Mouse (Mus musculus): ENCODE measurements around the gene Osbpl11. TPM values are rescaled to one million over a fixed set of nuclear protein-coding genes. Genes with fewer than 3 reads are reported as not detected.
"Not testable (repeated sequence)": the region's sequence is repeated elsewhere in the genome, so short reads cannot be mapped to it uniquely, and the experiment has no call there.

Gene Osbpl11
- total RNA-seq (2014; rRNA removed; ENCODE audit: low replicate concordance) (18.0 and 20.3 TPM in 2 replicates), polyA plus RNA-seq (2015; fragmentation: Nextera tagmentation; extraction: Ambion mirVana) (9.9 and 10.4 TPM in 2 replicates)

- H3K27ac ChIP-seq (ENCODE audit: low read depth): peak within 1 kb of the TSS; percentile 96
- H3K27me3 ChIP-seq (ENCODE audit: control insufficient read depth, insufficient read depth, low read length): no peaks in the 10 kb centered on the region
- no peaks in the 10 kb centered on the region for H3K36me3 ChIP-seq (replicated peaks; ENCODE audit: control insufficient read depth, insufficient read depth, low read length)
- ATAC-seq (ENCODE audit: insufficient read depth, low read depth): peak; percentile 95
- peak within 1 kb of the TSS; percentile 80 for H3K4me2 ChIP-seq (ENCODE audit: low read depth, low read length)
- H3K4me3 ChIP-seq (ENCODE audit: low read depth, low read length): peak within 1 kb of the TSS; percentile 90
- H3K9me3 ChIP-seq (replicated peaks; ENCODE audit: control insufficient read depth, low read length): no peaks in the 10 kb centered on the region
- H3K9ac ChIP-seq (replicated peaks; ENCODE audit: low read depth, low read length): peak within 1 kb of the TSS; percentile 94
- TF ChIP-seq EP300 (IDR thresholded peaks at IDR 0.05; ENCODE audit: low read depth) (peak; percentile 57; the same call in 1 of the 2 replicates), CTCF (IDR thresholded peaks at IDR 0.05; ENCODE audit: low read depth) (no peak)
- peaks cover 20% of the 10 kb centered on the region; the same call in 1 of the 2 replicates for H3K4me1 ChIP-seq (ENCODE audit: control insufficient read depth, insufficient read depth)
- DNase-seq (ENCODE audit: low spot score): peak; percentile 94
- WGBS: under 1% methylated on average over 21 of the region's 27 CpGs
Observed at GRCm38 (mm10) chr16:33184901-33185260, at the start of gene Osbpl11. Gene Osbpl11 (plus strand): TSS chr16:33185071.

DNA sequence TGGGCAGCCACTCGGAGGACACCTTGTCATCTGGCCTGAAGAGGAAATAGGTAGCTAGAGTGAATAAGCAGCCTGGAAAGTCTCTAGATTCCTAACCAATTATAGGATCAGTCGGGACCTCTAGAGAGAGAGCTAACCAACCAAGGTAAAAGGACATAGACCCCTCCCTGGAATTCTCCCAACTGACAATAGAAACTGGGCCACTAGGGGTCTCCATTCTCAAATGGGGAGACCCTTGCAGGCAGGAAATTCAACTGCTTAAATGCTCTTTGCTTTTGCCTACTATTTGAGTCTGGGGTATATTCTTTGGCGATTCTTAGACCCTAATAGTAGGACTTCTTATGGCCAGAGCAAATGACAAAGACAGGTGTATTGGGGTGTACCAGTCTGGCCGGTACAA is 49.7 kb upstream of the Osbpl11 start:
- DNase-seq (ENCODE audit: low spot score): no peak
- Histone ChIP-seq H3K4me2 (ENCODE audit: low read depth, low read length) (no peak overlapping the region), H3K9ac (replicated peaks; ENCODE audit: low read depth, low read length) (no peak overlapping the region), H3K36me3 (replicated peaks; ENCODE audit: control insufficient read depth, insufficient read depth, low read length) (no peaks in the 10 kb centered on the region), H3K4me1 (ENCODE audit: control insufficient read depth, insufficient read depth) (no peaks in the 10 kb centered on the region), H3K27ac (ENCODE audit: low read depth) (no peak overlapping the region), H3K4me3 (ENCODE audit: low read depth, low read length) (no peak overlapping the region), H3K9me3 (replicated peaks; ENCODE audit: control insufficient read depth, low read length) (no peaks in the 10 kb centered on the region), H3K27me3 (ENCODE audit: control insufficient read depth, insufficient read depth, low read length) (no peaks in the 10 kb centered on the region)
- no peak for ATAC-seq (ENCODE audit: insufficient read depth, low read depth)
- no peak for TF ChIP-seq EP300 (IDR thresholded peaks at IDR 0.05; ENCODE audit: low read depth)
- 0 out of 2 replicates have a peak, but pooled peaks have one; percentile 11 for TF ChIP-seq CTCF (IDR thresholded peaks at IDR 0.05; ENCODE audit: low read depth)
- 69% methylated on average over 4 of the region's 4 CpGs for WGBS

DNA sequence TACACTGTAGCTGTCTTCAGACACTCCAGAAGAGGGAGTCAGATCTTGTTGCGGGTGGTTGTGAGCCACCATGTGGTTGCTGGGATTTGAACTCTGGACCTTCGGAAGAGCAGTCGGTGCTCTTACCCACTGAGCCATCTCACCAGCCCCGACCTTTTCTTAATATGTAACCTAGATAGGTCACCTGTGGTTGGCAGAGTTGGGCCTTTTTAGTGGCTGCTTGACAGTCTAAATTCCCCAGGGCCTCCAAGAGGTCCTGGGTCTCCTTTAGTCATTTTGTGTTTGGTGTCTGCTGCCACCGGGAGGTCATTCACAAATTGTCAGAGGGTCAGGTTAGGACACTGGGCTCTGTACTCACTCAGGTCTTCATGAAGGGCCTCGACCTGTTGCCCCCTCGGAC is 45.8 kb upstream of the Osbpl11 start:
- not testable (repeated sequence) for H3K4me2 ChIP-seq (ENCODE audit: low read depth, low read length); ATAC-seq (ENCODE audit: insufficient read depth, low read depth); H3K4me3 ChIP-seq (ENCODE audit: low read depth, low read length); H3K9me3 ChIP-seq (replicated peaks; ENCODE audit: control insufficient read depth, low read length); H3K4me1 ChIP-seq (ENCODE audit: control insufficient read depth, insufficient read depth); H3K27me3 ChIP-seq (ENCODE audit: control insufficient read depth, insufficient read depth, low read length); H3K36me3 ChIP-seq (replicated peaks; ENCODE audit: control insufficient read depth, insufficient read depth, low read length); DNase-seq (ENCODE audit: low spot score); H3K9ac ChIP-seq (replicated peaks; ENCODE audit: low read depth, low read length); H3K27ac ChIP-seq (ENCODE audit: low read depth)
- WGBS: 76% methylated on average over 6 of the region's 7 CpGs

GRCm38 (mm10) chr16:33141758-33142280 is 43.1 kb upstream of the Osbpl11 start:
- TF ChIP-seq CTCF (IDR thresholded peaks at IDR 0.05; ENCODE audit: low read depth) (no peak), EP300 (IDR thresholded peaks at IDR 0.05; ENCODE audit: low read depth) (no peak)
- H3K36me3 ChIP-seq (replicated peaks; ENCODE audit: control insufficient read depth, insufficient read depth, low read length): no peaks in the 10 kb centered on the region
- no peaks in the 10 kb centered on the region for H3K27me3 ChIP-seq (ENCODE audit: control insufficient read depth, insufficient read depth, low read length)
- no peaks in the 10 kb centered on the region for H3K9me3 ChIP-seq (replicated peaks; ENCODE audit: control insufficient read depth, low read length)
- no peaks in the 10 kb centered on the region for H3K4me1 ChIP-seq (ENCODE audit: control insufficient read depth, insufficient read depth)
- WGBS: 77% methylated on average over 3 of the region's 3 CpGs
- H3K9ac ChIP-seq (replicated peaks; ENCODE audit: low read depth, low read length): no peak overlapping the region
- H3K4me3 ChIP-seq (ENCODE audit: low read depth, low read length): no peak overlapping the region
- DNase-seq (ENCODE audit: low spot score) (no peak), ATAC-seq (ENCODE audit: insufficient read depth, low read depth) (no peak)
- H3K27ac ChIP-seq (ENCODE audit: low read depth): no peak overlapping the region
- no peak overlapping the region for H3K4me2 ChIP-seq (ENCODE audit: low read depth, low read length)

- Histone ChIP-seq H3K36me3 (replicated peaks; ENCODE audit: control insufficient read depth, insufficient read depth, low read length) (no peaks in the 10 kb centered on the region), H3K27ac (ENCODE audit: low read depth) (no peak overlapping the region), H3K9me3 (replicated peaks; ENCODE audit: control insufficient read depth, low read length) (no peaks in the 10 kb centered on the region), H3K4me3 (ENCODE audit: low read depth, low read length) (no peak overlapping the region), H3K4me2 (ENCODE audit: low read depth, low read length) (no peak overlapping the region), H3K9ac (replicated peaks; ENCODE audit: low read depth, low read length) (no peak overlapping the region), H3K4me1 (ENCODE audit: control insufficient read depth, insufficient read depth) (no peaks in the 10 kb centered on the region), H3K27me3 (ENCODE audit: control insufficient read depth, insufficient read depth, low read length) (no peaks in the 10 kb centered on the region)
- 72% methylated on average over 2 of the region's 2 CpGs for WGBS
- DNase-seq (ENCODE audit: low spot score) (no peak), ATAC-seq (ENCODE audit: insufficient read depth, low read depth) (no peak)
- TF ChIP-seq EP300 (IDR thresholded peaks at IDR 0.05; ENCODE audit: low read depth) (no peak), CTCF (IDR thresholded peaks at IDR 0.05; ENCODE audit: low read depth) (no peak)
Observed at GRCm38 (mm10) chr16:33143452-33143851, 41.4 kb upstream of the Osbpl11 start.

DNA sequence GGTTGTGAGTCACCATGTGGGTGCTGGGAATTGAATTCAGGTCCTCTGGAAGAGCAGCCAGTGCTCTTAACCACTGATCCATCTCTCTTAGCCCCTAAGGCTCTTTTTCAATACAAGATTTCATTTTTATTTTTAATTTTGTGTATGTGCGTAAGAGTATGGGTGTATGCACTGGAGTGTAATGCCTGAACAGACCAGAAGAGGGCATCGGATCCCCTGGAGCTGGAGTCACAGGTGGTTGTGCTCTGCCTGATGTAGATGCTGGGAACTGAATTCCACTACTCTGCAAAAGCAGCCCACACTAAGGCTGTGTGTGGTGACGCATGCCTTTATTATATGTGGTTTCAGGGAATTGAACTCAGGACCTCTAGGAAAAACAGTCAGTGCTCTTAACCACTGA is 38.7 kb upstream of the Osbpl11 start:
- H3K9me3 ChIP-seq (replicated peaks; ENCODE audit: control insufficient read depth, low read length): no peaks in the 10 kb centered on the region
- TF ChIP-seq EP300 (IDR thresholded peaks at IDR 0.05; ENCODE audit: low read depth) (no peak), CTCF (IDR thresholded peaks at IDR 0.05; ENCODE audit: low read depth) (no peak)
- ATAC-seq (ENCODE audit: insufficient read depth, low read depth): no peak
- no peak overlapping the region for H3K27ac ChIP-seq (ENCODE audit: low read depth)
- H3K27me3 ChIP-seq (ENCODE audit: control insufficient read depth, insufficient read depth, low read length): no peaks in the 10 kb centered on the region
- no peaks in the 10 kb centered on the region for H3K4me1 ChIP-seq (ENCODE audit: control insufficient read depth, insufficient read depth)
- 94% methylated on average over 3 of the region's 3 CpGs for WGBS
- H3K9ac ChIP-seq (replicated peaks; ENCODE audit: low read depth, low read length): no peak overlapping the region
- no peaks in the 10 kb centered on the region for H3K36me3 ChIP-seq (replicated peaks; ENCODE audit: control insufficient read depth, insufficient read depth, low read length)
- H3K4me2 ChIP-seq (ENCODE audit: low read depth, low read length): no peak overlapping the region
- H3K4me3 ChIP-seq (ENCODE audit: low read depth, low read length): no peak overlapping the region
- no peak for DNase-seq (ENCODE audit: low spot score)
